Comparison of ENCODE assay signal across 8 mouse cellular contexts in genomic region chr9:21320619-21321512, GRCm38 (mm10). TPM values are rescaled to one million over a fixed set of nuclear protein-coding genes. Genes with fewer than 3 reads are reported as not detected.
DNase-seq lines count a peak whose midpoint lies in the region; ATAC-seq lines count a peak whose summit lies in the region.

Gene Slc44a2, plus strand, starts transcription at chr9:21320698.

- peak within 1 kb of the TSS; percentile 81 for H3K9ac ChIP-seq in heart, embryonic 14.5 days (ENCODE audit: low read length)
- peak within 1 kb of the TSS; percentile 84 for H3K9ac ChIP-seq in liver, embryonic 13.5 days
- H3K9ac ChIP-seq in stomach, embryonic 14.5 days (replicated peaks; ENCODE audit: low read depth, low read length), result peak within 1 kb of the TSS; percentile 34

- peak within 1 kb of the TSS; percentile 83 for H3K27ac ChIP-seq in forebrain, embryonic 10.5 days
- peak within 1 kb of the TSS; percentile 35 to 72 for H3K27ac ChIP-seq in heart, embryonic 14.5 days (replicated peaks in 1 of 2; ENCODE audit: control insufficient read depth in 1 of 2, insufficient read depth in 1 of 2, low read depth in 2 of 2, low read length in 2 of 2)
- H3K27ac ChIP-seq in liver, embryonic 13.5 days, result peak within 1 kb of the TSS; percentile 88
- peak within 1 kb of the TSS; percentile 0; the same call in 1 of the 2 replicates for H3K27ac ChIP-seq in stomach, embryonic 14.5 days (ENCODE audit: low read length)

- peaks cover 26% of the 10 kb centered on the region for H3K4me1 ChIP-seq in forebrain, embryonic 10.5 days
- peaks cover 9 to 18% of the 10 kb centered on the region in 2 experiments; a peak in 3 of 4 replicates for H3K4me1 ChIP-seq in heart, embryonic 14.5 days (ENCODE audit: control insufficient read depth in 2 of 2, insufficient read depth in 2 of 2, low read length in 2 of 2)
- H3K4me1 ChIP-seq in liver, embryonic 13.5 days (replicated peaks), result peaks cover 65% of the 10 kb centered on the region
- H3K4me1 ChIP-seq in stomach, embryonic 14.5 days (ENCODE audit: control insufficient read depth, insufficient read depth, low read length), result peaks cover 9% of the 10 kb centered on the region; the same call in 1 of the 2 replicates

- DNase-seq in c-Kit-negative CD71-positive TER-119-positive erythroid progenitor cells, embryonic 14.5 days (ENCODE audit: low read depth, low spot score), result peak; percentile 73
- DNase-seq in forebrain, embryonic 10.5 days (ENCODE audit: extremely low spot score, low spot score), result peak; percentile 85
- DNase-seq in kidney, postnatal 14 days, result peak; percentile 91
- DNase-seq in liver, embryonic 13.5 days, result peak; percentile 85
- peak; percentile 87 to 88 for DNase-seq in natural killer cell, adult 2 months (ENCODE audit: low spot score in 2 of 2)

- H3K4me2 ChIP-seq in heart, embryonic 14.5 days (ENCODE audit: low read length), result peak within 1 kb of the TSS; percentile 95
- peak within 1 kb of the TSS; percentile 98 for H3K4me2 ChIP-seq in liver, embryonic 13.5 days
- H3K4me2 ChIP-seq in stomach, embryonic 14.5 days (replicated peaks; ENCODE audit: low read depth, low read length), result peak within 1 kb of the TSS; percentile 91

- peak within 1 kb of the TSS; percentile 85 for H3K4me3 ChIP-seq in forebrain, embryonic 10.5 days
- H3K4me3 ChIP-seq in heart, embryonic 14.5 days (ENCODE audit: control insufficient read depth in 1 of 2, insufficient read depth in 1 of 2, low read depth in 1 of 2, low read length in 2 of 2), result peak within 1 kb of the TSS; percentile 63 to 79
- H3K4me3 ChIP-seq in liver, embryonic 13.5 days (replicated peaks), result peak within 1 kb of the TSS; percentile 82
- H3K4me3 ChIP-seq in stomach, embryonic 14.5 days (ENCODE audit: low read depth, low read length), result peak within 1 kb of the TSS; percentile 50

- peaks cover 14% of the 10 kb centered on the region for H3K36me3 ChIP-seq in forebrain, embryonic 10.5 days (replicated peaks)
- H3K36me3 ChIP-seq in heart, embryonic 14.5 days (ENCODE audit: control insufficient read depth, insufficient read depth, low read length), result peaks cover 4% of the 10 kb centered on the region; the same call in 1 of the 2 replicates
- H3K36me3 ChIP-seq in liver, embryonic 13.5 days, result no peaks in the 10 kb centered on the region
- H3K36me3 ChIP-seq in stomach, embryonic 14.5 days (ENCODE audit: control insufficient read depth, insufficient read depth, low read length), result no peaks in the 10 kb centered on the region

- ATAC-seq in CD4-positive, CD25-positive, alpha-beta regulatory T cell, adult 4 months, result peak; percentile 65
- peak; percentile 93 for ATAC-seq in heart, embryonic 14.5 days (ENCODE audit: insufficient number of reproducible peaks, insufficient read depth, low FRiP score, low read depth)
- peak; percentile 87 for ATAC-seq in liver, embryonic 13.5 days (ENCODE audit: low read depth)
- peak; percentile 90 for ATAC-seq in stomach, embryonic 14.5 days (ENCODE audit: insufficient number of reproducible peaks, insufficient read depth, low FRiP score, low read depth)

- WGBS in forebrain, embryonic 10.5 days, result under 1% methylated on average over 52 of the region's 52 CpGs
- WGBS in heart, embryonic 14.5 days, result under 1% methylated on average over 52 of the region's 52 CpGs
- whole genome bisulfite sequencing in liver, embryonic 13.5 days (ENCODE audit: insufficient replicate concordance), result under 1% methylated on average over 52 of the region's 52 CpGs
- WGBS in stomach, embryonic 14.5 days, result 2% methylated on average over 52 of the region's 52 CpGs

- no peaks in the 10 kb centered on the region for H3K9me3 ChIP-seq in forebrain, embryonic 10.5 days
- H3K9me3 ChIP-seq in heart, embryonic 14.5 days (ENCODE audit: control insufficient read depth, low read length), result no peaks in the 10 kb centered on the region
- 0 out of 2 replicates have a peak, but pooled peaks cover 2% of the 10 kb centered on the region for H3K9me3 ChIP-seq in liver, embryonic 13.5 days (replicated peaks)
- H3K9me3 ChIP-seq in stomach, embryonic 14.5 days (ENCODE audit: control insufficient read depth, low read depth, low read length), result no peaks in the 10 kb centered on the region

- no peaks in the 10 kb centered on the region for H3K27me3 ChIP-seq in forebrain, embryonic 10.5 days (ENCODE audit: poor library complexity, severe bottlenecking)
- no peaks in the 10 kb centered on the region for H3K27me3 ChIP-seq in heart, embryonic 14.5 days (ENCODE audit: control insufficient read depth, insufficient read depth, low read length)
- no peaks in the 10 kb centered on the region for H3K27me3 ChIP-seq in liver, embryonic 13.5 days
- no peaks in the 10 kb centered on the region for H3K27me3 ChIP-seq in stomach, embryonic 14.5 days (ENCODE audit: control insufficient read depth, insufficient read depth, low read length)

RNA-seq across cellular contexts. Expression of gene Slc44a2, which starts in this region (rescaled TPM):
- 100 to 1,000 TPM; 242 to 364 TPM for polyA plus RNA-seq in CD4-positive, CD25-positive, alpha-beta regulatory T cell, adult 4 months (2017; shearing (Covaris generic))
- polyA plus RNA-seq in forebrain, embryonic 10.5 days (2016; fragmentation: Nextera tagmentation; extraction: Ambion mirVana), result 62.6 and 71.5 TPM in 2 replicates
- 66.4 and 67.9 TPM in 2 replicates for polyA plus RNA-seq in heart, embryonic 14.5 days (2014; fragmentation: Nextera tagmentation; extraction: Ambion mirVana)
- 17.3 and 19.1 TPM in 2 replicates for polyA plus RNA-seq in liver, embryonic 13.5 days (2015; fragmentation: Nextera tagmentation; extraction: Ambion mirVana)
- polyA plus RNA-seq in stomach, embryonic 14.5 days (2014; fragmentation: Nextera tagmentation; extraction: Ambion mirVana), result 122 and 125 TPM in 2 replicates

Comparison
In these comparisons a context has a peak if more than half of its experiments do, and no peak if none do; other contexts are left out.
1. Peak in every context shown above with its lines: DNase-seq, ATAC-seq, H3K4me3 ChIP-seq and H3K27ac ChIP-seq.
2. H3K27ac ChIP-seq: peak in every context shown above with its lines; median percentile 88 in liver, embryonic 13.5 days; 83 in forebrain, embryonic 10.5 days; 54 in heart, embryonic 14.5 days; 0 in stomach, embryonic 14.5 days.
3. H3K9ac ChIP-seq: peak in every context shown above with its lines; median percentile 84 in liver, embryonic 13.5 days; 81 in heart, embryonic 14.5 days; 34 in stomach, embryonic 14.5 days.